Mouse (Mus musculus) cerebellum, adult 2 months (tissue): ENCODE measurements at regions not wholly inside any gene's neighbourhood (a gene's known extent, or its start where the extent isn't known, plus 50 kb on each side); places are given as distances from the start of the nearest gene placed in this dataset.

Source experiments
- CTCF ChIP-seq: fragments of 200-500 bp; IDR thresholded peaks from 2 replicates; pipeline ENCODE4 v1.5.1; 2011; ENCODE audit warnings: low read depth, mild to moderate bottlenecking, control low read depth, low read length, moderate library complexity, borderline replicate concordance; ENCODE audit not compliant: insufficient read depth
- POLR2A ChIP-seq: fragments of 200-500 bp; IDR thresholded peaks from 2 replicates; pipeline ENCODE4 v1.6.1; 2011; ENCODE audit warnings: low read length, control low read depth, borderline replicate concordance; ENCODE audit not compliant: insufficient read depth

GRCm38 (mm10) chr4:34424131-34424646 is 126.5 kb upstream of the Akirin2 start:
- TF ChIP-seq CTCF: no peak
- TF ChIP-seq POLR2A: no peak
